Mouse (Mus musculus) yolk sac, embryonic 10.5 days (tissue): ENCODE results near the gene Izumo2.
A peak's percentile ranks its signal among the peaks of the same experiment; 100 is the strongest.
"Not testable (repeated sequence)": the region's sequence is repeated elsewhere in the genome, so short reads cannot be mapped to it uniquely, and the experiment has no call there.

Experiments
- DNase-seq: peaks from one replicate; pipeline ENCODE4 v3.0.0-alpha.2; 2017; ENCODE audit warnings: low spot score

Gene Izumo2

GRCm38 (mm10) chr7:44697980-44698379, 10.6 kb upstream of the Izumo2 start:
- DNase-seq = no peak

DNA sequence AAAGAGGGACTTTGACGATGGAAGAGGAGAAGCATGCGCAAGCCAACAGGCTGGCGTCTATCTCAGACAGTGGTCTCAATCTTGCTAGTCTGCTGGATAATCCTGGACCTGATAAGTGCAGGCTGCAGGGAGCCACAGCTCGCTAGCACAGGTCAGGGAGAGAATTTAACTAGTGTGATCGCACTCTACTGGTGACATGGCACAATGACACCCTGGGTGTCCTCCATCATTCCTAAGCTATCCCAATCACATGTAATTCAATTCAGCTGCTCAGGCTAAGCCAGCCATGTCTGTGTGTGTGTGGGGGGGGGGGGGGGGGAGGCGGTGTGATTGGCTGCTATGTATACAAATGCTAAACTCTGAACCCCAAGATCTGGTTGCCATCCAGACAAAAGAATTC, 6.6 kb upstream of the Izumo2 start:
- DNase-seq = peak; percentile 16

GRCm38 (mm10) chr7:44702985-44703384, 5.6 kb upstream of the Izumo2 start:
- no peak for DNase-seq

DNA sequence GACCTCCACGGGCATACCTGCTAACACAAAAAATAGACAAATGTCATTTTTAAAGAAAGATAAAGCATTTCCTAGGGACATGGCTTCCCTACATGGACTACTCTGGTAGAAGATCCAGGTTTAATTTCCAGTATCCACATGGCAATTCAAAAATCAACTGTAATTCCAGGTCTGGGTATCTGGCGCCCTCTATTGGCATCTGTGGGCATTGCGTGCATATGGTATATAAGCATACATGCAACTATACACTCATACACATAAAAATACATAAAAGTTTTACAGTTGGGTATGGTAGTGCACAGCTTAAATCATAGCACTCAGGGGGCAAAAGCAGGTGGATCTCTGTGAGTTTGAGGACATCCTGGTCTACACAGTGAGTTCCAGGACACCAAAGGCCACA, 4.2 kb upstream of the Izumo2 start:
- DNase-seq = no peak

- DNase-seq = no peak
These were observed 3.5 kb upstream of the Izumo2 start for GRCm38 (mm10) chr7:44705086-44705485.

- DNase-seq = no peak
These were observed 2.2 kb upstream of the Izumo2 start for GRCm38 (mm10) chr7:44706322-44706721.

DNA sequence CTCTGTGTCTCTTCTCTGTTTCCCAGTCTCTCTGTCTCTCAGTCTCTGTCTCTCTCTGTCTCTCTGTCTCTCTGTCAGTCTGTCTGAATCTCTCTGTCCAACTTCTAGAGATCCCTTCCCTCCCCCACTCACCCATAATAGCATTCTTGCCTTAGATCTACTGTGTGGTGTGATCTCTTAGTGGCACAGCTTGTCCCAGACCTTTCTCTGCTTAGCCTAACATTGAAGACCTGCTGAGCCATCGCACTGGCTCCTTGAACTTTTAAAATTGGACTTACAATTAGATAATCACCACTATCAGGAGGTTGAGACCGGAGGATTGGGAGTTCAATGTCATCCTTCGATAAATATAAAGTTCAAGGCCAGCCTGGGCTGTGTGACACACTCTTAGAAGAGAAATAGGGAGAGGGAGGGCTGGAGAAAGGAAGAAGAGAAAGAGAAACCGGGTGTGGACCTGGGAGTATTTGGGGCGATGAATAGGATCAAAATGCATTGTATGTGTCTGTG, 1.3 kb upstream of the Izumo2 start:
- DNase-seq = no peak

- DNase-seq = not testable (repeated sequence)
These were observed 449 bp upstream of the Izumo2 start for GRCm38 (mm10) chr7:44708093-44708492.

DNA sequence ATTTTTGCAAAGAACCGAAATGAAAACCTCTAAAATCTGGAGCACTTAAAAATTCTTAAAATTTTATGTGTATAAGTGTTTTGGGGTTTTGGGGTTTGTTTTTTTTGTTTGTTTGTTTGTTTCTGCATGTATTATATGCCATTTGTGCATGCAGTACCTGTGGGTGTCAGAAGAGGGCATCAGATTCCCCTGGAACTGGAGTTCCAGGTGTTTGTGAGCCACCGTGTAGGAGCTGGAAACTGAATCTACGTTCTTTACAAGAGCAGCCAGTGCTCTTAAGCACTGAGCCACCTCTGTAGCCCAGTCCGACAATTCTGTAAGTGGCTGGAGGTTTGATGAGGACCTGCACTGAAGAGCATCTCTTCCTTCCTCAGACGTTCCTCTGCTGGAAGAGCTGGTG, 1.3 kb downstream of the Izumo2 start:
- no peak for DNase-seq

DNA sequence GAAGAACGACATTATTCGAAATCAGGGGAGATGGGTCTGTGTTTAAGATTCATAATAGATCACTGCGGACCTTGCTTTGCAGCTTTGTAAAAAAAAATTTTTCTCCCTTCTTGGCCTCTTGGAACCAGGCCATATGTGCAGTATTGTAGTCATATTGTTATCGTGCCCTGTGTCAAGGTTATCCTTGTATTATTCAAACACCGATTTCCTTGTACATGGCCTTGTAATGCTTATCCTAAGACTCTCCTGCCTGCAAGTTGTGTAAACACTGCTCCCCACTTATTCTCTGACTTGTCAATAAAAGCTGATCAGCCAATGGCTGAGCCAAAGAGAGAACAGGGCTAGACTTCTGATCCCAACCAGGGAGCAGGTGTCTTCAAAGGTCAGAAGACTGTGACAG, 13.5 kb downstream of the Izumo2 start:
- DNase-seq = no peak

DNA sequence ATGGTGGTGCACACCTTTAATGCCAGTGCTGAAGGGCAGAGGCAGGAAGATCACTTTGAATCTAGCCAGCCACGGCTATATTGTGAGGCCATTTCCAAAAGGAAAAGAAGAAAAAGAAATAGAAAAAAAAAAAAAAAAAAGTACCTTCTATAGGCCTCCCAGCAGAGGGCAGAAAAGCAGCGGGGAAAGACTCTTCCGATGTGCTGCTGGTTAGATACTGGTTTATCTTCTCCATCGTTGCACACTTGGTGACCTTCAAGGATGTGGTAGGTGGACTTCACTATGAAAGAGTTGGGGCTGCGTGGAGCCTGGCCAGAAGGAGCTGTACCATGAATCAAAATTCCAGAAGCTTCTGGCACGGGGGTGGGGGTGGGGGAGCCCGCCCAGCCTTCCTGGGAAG, 15.8 kb downstream of the Izumo2 start:
- no peak for DNase-seq

DNA sequence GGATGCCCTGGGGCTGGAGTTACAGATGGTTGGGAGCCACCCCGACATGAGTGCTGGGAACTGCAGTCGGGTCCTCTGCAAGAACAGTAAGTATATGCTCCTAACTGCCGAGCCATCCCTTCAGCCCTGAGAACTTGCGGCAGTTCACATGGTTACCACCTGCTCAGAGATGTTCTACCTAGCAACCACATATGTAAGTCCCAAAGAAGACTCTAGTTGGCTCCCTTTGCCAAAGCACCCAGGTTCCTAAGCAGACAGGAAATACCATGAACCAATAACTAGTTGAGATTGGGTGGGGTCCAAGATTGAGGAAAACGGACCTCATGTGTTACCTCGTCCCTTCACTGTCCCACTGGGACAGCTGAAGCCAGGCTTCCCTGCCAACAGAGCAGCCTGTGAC, 17.8 kb downstream of the Izumo2 start:
- DNase-seq = no peak

GRCm38 (mm10) chr7:44727151-44727550, 18.6 kb downstream of the Izumo2 start:
- no peak for DNase-seq

DNA sequence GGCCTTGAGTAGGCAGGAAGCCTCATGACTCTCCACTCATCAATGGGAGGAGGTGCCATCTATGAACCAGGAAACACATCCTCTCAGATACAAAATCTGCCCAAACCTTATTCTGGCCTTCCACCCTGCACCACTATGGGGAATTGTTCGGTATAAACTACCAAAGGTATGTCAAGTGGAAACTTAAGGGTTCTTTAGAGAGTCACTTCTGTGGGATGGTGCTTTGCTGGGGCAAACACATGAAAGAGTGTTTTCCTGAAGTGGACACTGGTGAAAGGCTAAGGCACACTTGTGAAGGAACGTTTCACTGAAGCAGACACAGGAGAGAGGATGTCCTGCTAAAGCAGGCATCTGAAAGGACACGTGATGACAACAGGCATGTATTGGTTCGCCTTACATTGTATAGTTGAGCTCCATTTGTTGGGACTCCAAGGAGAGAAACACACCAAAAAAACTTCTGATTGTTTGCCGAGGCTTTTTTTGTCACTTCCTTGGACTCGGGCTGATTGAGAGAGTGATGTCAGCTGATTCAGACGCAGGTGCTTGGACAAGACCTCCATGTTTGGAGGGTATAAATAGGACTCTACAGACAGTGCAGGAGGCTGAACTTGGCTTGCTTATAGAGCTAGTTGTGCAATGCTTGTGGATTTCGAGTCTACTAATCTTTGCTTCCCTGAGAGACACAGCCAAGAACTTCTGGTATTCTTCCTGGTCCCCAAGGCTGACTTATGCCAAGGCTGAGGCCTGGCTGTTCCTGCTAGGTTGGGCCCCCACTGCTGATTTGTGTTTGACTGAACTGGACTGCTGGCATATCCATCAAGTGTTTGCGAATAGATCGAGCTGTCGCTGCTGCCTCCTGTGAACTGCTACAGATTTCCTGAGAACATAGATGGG, 19.8 kb downstream of the Izumo2 start:
- DNase-seq = no peak

- DNase-seq = no peak
These were observed 25.2 kb downstream of the Izumo2 start for GRCm38 (mm10) chr7:44733723-44734122.

GRCm38 (mm10) chr7:44741361-44741760, 32.8 kb downstream of the Izumo2 start:
- no peak for DNase-seq

DNA sequence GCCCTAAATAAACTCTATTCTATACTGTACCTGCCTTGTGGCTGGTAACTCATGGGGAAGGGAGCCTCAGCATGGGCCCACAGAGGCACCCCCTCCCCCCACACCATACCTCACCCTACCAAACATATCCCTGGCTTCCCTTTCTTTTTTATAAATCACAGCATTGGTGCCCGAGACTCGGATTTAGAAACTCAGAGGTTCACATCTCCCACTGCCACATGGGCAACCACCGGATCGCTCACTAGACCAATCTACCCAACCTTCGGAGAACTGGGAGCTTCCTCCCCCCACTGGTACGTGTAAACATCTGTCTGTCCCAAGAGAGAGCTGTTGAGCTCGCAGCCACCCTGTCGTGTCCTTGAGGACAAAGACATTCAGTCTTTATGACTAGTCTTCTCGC, 35.7 kb downstream of the Izumo2 start:
- no peak for DNase-seq

- DNase-seq = peak; percentile 84
These were observed 36.5 kb downstream of the Izumo2 start for GRCm38 (mm10) chr7:44745076-44745475.

DNA sequence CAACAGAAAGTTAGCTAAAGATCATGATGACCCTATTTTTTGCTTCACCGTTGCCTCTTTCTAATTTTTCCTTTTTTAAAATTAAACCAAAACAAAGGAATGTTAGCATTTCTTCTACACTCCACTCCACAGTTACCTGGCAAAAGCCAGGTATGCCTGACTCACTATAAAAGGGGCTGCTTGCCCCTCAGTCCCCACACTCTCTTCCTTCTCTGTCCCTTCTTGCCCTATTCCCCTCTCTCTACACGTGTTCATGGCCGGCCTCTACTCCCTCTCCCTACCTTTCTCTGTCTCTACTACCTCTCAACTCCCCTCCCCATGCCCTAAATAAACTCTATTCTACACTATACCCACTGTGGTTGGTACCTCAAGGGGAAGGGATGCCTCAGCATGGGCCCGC, 38.6 kb downstream of the Izumo2 start:
- no peak for DNase-seq

- DNase-seq = peak; percentile 97
These were observed 39.8 kb downstream of the Izumo2 start, which contains the start of gene Vrk3 for GRCm38 (mm10) chr7:44748101-44749044. Vrk3 (plus strand) TSS chr7:44748413.

GRCm38 (mm10) chr7:44750950-44751349, 42.4 kb downstream of the Izumo2 start, which contains the start of gene Zfp473:
Zfp473 (minus strand) TSS chr7:44751050.
- not testable (repeated sequence) for DNase-seq

DNA sequence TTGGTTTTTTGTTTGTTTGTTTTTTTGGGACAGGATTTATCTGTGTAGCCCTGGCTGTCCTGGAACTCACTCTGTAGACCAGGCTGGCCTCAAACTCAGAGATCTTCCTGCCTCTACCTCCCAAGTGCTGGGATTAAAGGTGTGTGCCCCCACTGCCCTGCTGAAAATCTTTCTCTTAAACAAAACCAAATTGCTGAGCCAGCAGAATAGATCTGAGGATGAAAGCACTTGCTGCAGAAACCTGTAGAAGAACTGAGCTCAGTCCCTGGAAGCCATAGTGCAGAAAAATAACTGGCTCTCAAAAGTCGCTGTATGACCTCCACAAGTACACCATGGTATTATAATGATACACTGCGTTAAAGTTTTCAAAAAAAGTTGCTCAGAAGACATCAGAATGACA, 48.6 kb downstream of the Izumo2 start:
- no peak for DNase-seq

DNA sequence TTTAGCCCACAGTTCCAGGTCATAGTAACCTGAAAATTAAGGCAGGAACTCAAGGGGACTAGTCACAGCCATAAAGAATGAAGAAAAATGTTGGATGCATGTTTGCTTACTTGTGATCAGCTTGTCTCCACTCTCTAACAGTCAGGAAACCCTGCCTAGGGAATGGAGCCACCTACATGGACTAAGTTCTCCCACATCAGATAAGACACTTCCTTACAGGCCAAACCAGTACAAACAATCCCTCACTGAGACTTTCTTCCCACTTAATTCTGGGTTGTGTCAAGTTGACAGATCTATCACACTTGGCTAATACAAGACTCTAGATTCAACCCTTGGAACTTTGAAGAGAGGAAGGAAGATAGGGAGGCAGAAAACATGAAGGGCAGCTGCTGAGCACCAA, 51.8 kb downstream of the Izumo2 start:
- no peak for DNase-seq
